Mouse (Mus musculus): Measurements from ENCODE around the gene Gm45785. TPM values are rescaled to one million over a fixed set of nuclear protein-coding genes. Genes with fewer than 3 reads are reported as not detected.

Gene Gm45785
- polyA plus RNA-seq, 1 experiment from 2014 or later: not detected

- H3K4me3 ChIP-seq (ENCODE audit: low read depth, low read length): no peak overlapping the region
- ATAC-seq (ENCODE audit: low read depth): no peak
- H3K4me2 ChIP-seq (ENCODE audit: low read depth, low read length): no peak overlapping the region
- H3K4me1 ChIP-seq (ENCODE audit: control insufficient read depth, insufficient read depth, low read length): no peaks in the 10 kb centered on the region
- H3K27ac ChIP-seq (replicated peaks; ENCODE audit: low read depth, low read length): no peak overlapping the region
- no peaks in the 10 kb centered on the region for H3K9me3 ChIP-seq (ENCODE audit: control insufficient read depth, low read length)
- H3K9ac ChIP-seq (ENCODE audit: low read depth, low read length): no peak overlapping the region
- 38% methylated on average over 8 of the region's 8 CpGs for WGBS
- no peaks in the 10 kb centered on the region for H3K27me3 ChIP-seq (replicated peaks; ENCODE audit: control insufficient read depth, insufficient read depth, low read length)
- H3K36me3 ChIP-seq (ENCODE audit: control insufficient read depth, insufficient read depth, low read length): no peaks in the 10 kb centered on the region
- DNase-seq (ENCODE audit: low spot score): peak; percentile 59
These were observed 27.8 kb downstream of the Gm45785 start for GRCm38 (mm10) chr7:140828171-140828881.

GRCm38 (mm10) chr7:140822731-140823130 is 33.4 kb downstream of the Gm45785 start:
- Histone ChIP-seq H3K27me3 (replicated peaks; ENCODE audit: control insufficient read depth, insufficient read depth, low read length) (no peaks in the 10 kb centered on the region), H3K4me2 (ENCODE audit: low read depth, low read length) (no peak overlapping the region), H3K4me1 (ENCODE audit: control insufficient read depth, insufficient read depth, low read length) (0 out of 2 replicates have a peak, but pooled peaks cover 3% of the 10 kb centered on the region), H3K9ac (ENCODE audit: low read depth, low read length) (no peak overlapping the region), H3K9me3 (ENCODE audit: control insufficient read depth, low read length) (no peaks in the 10 kb centered on the region), H3K27ac (replicated peaks; ENCODE audit: low read depth, low read length) (no peak overlapping the region), H3K36me3 (ENCODE audit: control insufficient read depth, insufficient read depth, low read length) (0 out of 2 replicates have a peak, but pooled peaks cover 2% of the 10 kb centered on the region), H3K4me3 (ENCODE audit: low read depth, low read length) (no peak overlapping the region)
- no peak for DNase-seq (ENCODE audit: low spot score)
- ATAC-seq (ENCODE audit: low read depth): no peak
- 83% methylated on average over 4 of the region's 4 CpGs for WGBS

- ATAC-seq (ENCODE audit: low read depth): peak; percentile 88
These were observed 34.3 kb downstream of the Gm45785 start, which contains the start of gene Zfp941 for GRCm38 (mm10) chr7:140821653-140822329. Gene Zfp941, minus strand, starts transcription at chr7:140822178.

GRCm38 (mm10) chr7:140821305-140821652 is 34.9 kb downstream of the Gm45785 start:
- H3K27ac ChIP-seq (replicated peaks; ENCODE audit: low read depth, low read length): no peak overlapping the region
- H3K9me3 ChIP-seq (ENCODE audit: control insufficient read depth, low read length): no peaks in the 10 kb centered on the region
- ATAC-seq (ENCODE audit: low read depth): no peak
- peak overlapping the region; percentile 51 for H3K4me3 ChIP-seq (ENCODE audit: low read depth, low read length)
- WGBS: 40% methylated on average over 5 of the region's 5 CpGs
- peak overlapping the region; percentile 63 for H3K9ac ChIP-seq (ENCODE audit: low read depth, low read length)
- peak overlapping the region; percentile 72 for H3K4me2 ChIP-seq (ENCODE audit: low read depth, low read length)
- no peak for DNase-seq (ENCODE audit: low spot score)
- H3K4me1 ChIP-seq (ENCODE audit: control insufficient read depth, insufficient read depth, low read length): 0 out of 2 replicates have a peak, but pooled peaks cover 3% of the 10 kb centered on the region
- H3K36me3 ChIP-seq (ENCODE audit: control insufficient read depth, insufficient read depth, low read length): 0 out of 2 replicates have a peak, but pooled peaks cover 2% of the 10 kb centered on the region
- H3K27me3 ChIP-seq (replicated peaks; ENCODE audit: control insufficient read depth, insufficient read depth, low read length): no peaks in the 10 kb centered on the region

More at GRCm38 (mm10) chr7:140821653-140822329, 34.3 kb downstream of the Gm45785 start, which contains the start of gene Zfp941:
- Histone ChIP-seq H3K4me2 (ENCODE audit: low read depth, low read length) (peak within 1 kb of the TSS; percentile 72), H3K9me3 (ENCODE audit: control insufficient read depth, low read length) (no peaks in the 10 kb centered on the region), H3K27ac (replicated peaks; ENCODE audit: low read depth, low read length) (no peak within 1 kb of the TSS), H3K4me1 (ENCODE audit: control insufficient read depth, insufficient read depth, low read length) (0 out of 2 replicates have a peak, but pooled peaks cover 3% of the 10 kb centered on the region), H3K36me3 (ENCODE audit: control insufficient read depth, insufficient read depth, low read length) (0 out of 2 replicates have a peak, but pooled peaks cover 2% of the 10 kb centered on the region), H3K4me3 (ENCODE audit: low read depth, low read length) (peak within 1 kb of the TSS; percentile 51), H3K27me3 (replicated peaks; ENCODE audit: control insufficient read depth, insufficient read depth, low read length) (no peaks in the 10 kb centered on the region), H3K9ac (ENCODE audit: low read depth, low read length) (peak within 1 kb of the TSS; percentile 63)
- peak; percentile 67 for DNase-seq (ENCODE audit: low spot score)
- 4% methylated on average over 21 of the region's 21 CpGs for WGBS

- DNase-seq (ENCODE audit: low spot score) (no peak), ATAC-seq (ENCODE audit: low read depth) (no peak)
- Histone ChIP-seq H3K36me3 (ENCODE audit: control insufficient read depth, insufficient read depth, low read length) (0 out of 2 replicates have a peak, but pooled peaks cover 2% of the 10 kb centered on the region), H3K4me2 (ENCODE audit: low read depth, low read length) (no peak overlapping the region), H3K4me3 (ENCODE audit: low read depth, low read length) (no peak overlapping the region), H3K27me3 (replicated peaks; ENCODE audit: control insufficient read depth, insufficient read depth, low read length) (no peaks in the 10 kb centered on the region), H3K4me1 (ENCODE audit: control insufficient read depth, insufficient read depth, low read length) (0 out of 2 replicates have a peak, but pooled peaks cover 3% of the 10 kb centered on the region), H3K27ac (replicated peaks; ENCODE audit: low read depth, low read length) (no peak overlapping the region), H3K9ac (ENCODE audit: low read depth, low read length) (no peak overlapping the region), H3K9me3 (ENCODE audit: control insufficient read depth, low read length) (no peaks in the 10 kb centered on the region)
- 77% methylated on average over 4 of the region's 4 CpGs for WGBS
These were observed 36.0 kb downstream of the Gm45785 start for GRCm38 (mm10) chr7:140820173-140820572.

GRCm38 (mm10) chr7:140812850-140813249 is 43.3 kb downstream of the Gm45785 start:
- H3K4me1 ChIP-seq (ENCODE audit: control insufficient read depth, insufficient read depth, low read length): no peaks in the 10 kb centered on the region
- H3K36me3 ChIP-seq (ENCODE audit: control insufficient read depth, insufficient read depth, low read length): peaks cover 15% of the 10 kb centered on the region; the same call in 1 of the 2 replicates
- no peak overlapping the region for H3K27ac ChIP-seq (replicated peaks; ENCODE audit: low read depth, low read length)
- ATAC-seq (ENCODE audit: low read depth) (no peak), DNase-seq (ENCODE audit: low spot score) (no peak)
- 88% methylated on average over 12 of the region's 12 CpGs for WGBS
- no peak overlapping the region for H3K4me2 ChIP-seq (ENCODE audit: low read depth, low read length)
- no peaks in the 10 kb centered on the region for H3K27me3 ChIP-seq (replicated peaks; ENCODE audit: control insufficient read depth, insufficient read depth, low read length)
- H3K4me3 ChIP-seq (ENCODE audit: low read depth, low read length): no peak overlapping the region
- H3K9me3 ChIP-seq (ENCODE audit: control insufficient read depth, low read length): no peaks in the 10 kb centered on the region
- H3K9ac ChIP-seq (ENCODE audit: low read depth, low read length): no peak overlapping the region

- no peak for DNase-seq (ENCODE audit: low spot score)
- no peak for ATAC-seq (ENCODE audit: low read depth)
- no peak overlapping the region for H3K9ac ChIP-seq (ENCODE audit: low read depth, low read length)
- H3K36me3 ChIP-seq (ENCODE audit: control insufficient read depth, insufficient read depth, low read length): peaks cover 15% of the 10 kb centered on the region; the same call in 1 of the 2 replicates
- H3K27ac ChIP-seq (replicated peaks; ENCODE audit: low read depth, low read length): no peak overlapping the region
- no peak overlapping the region for H3K4me3 ChIP-seq (ENCODE audit: low read depth, low read length)
- no peaks in the 10 kb centered on the region for H3K4me1 ChIP-seq (ENCODE audit: control insufficient read depth, insufficient read depth, low read length)
- no peaks in the 10 kb centered on the region for H3K9me3 ChIP-seq (ENCODE audit: control insufficient read depth, low read length)
- WGBS: 89% methylated on average over 13 of the region's 13 CpGs
- H3K4me2 ChIP-seq (ENCODE audit: low read depth, low read length): no peak overlapping the region
- H3K27me3 ChIP-seq (replicated peaks; ENCODE audit: control insufficient read depth, insufficient read depth, low read length): no peaks in the 10 kb centered on the region
These were observed 44.4 kb downstream of the Gm45785 start for GRCm38 (mm10) chr7:140811714-140812113.

- WGBS: 92% methylated on average over 6 of the region's 6 CpGs
- H3K27ac ChIP-seq (replicated peaks; ENCODE audit: low read depth, low read length): no peak overlapping the region
These were observed 45.6 kb downstream of the Gm45785 start for GRCm38 (mm10) chr7:140810496-140810895.

More at GRCm38 (mm10) chr7:140810496-140810895, 45.6 kb downstream of the Gm45785 start:
- Histone ChIP-seq H3K9me3 (ENCODE audit: control insufficient read depth, low read length) (no peaks in the 10 kb centered on the region), H3K27me3 (replicated peaks; ENCODE audit: control insufficient read depth, insufficient read depth, low read length) (no peaks in the 10 kb centered on the region), H3K4me3 (ENCODE audit: low read depth, low read length) (no peak overlapping the region), H3K36me3 (ENCODE audit: control insufficient read depth, insufficient read depth, low read length) (peaks cover 15% of the 10 kb centered on the region; the same call in 1 of the 2 replicates), H3K4me1 (ENCODE audit: control insufficient read depth, insufficient read depth, low read length) (no peaks in the 10 kb centered on the region), H3K9ac (ENCODE audit: low read depth, low read length) (no peak overlapping the region), H3K4me2 (ENCODE audit: low read depth, low read length) (no peak overlapping the region)
- ATAC-seq (ENCODE audit: low read depth): no peak
- DNase-seq (ENCODE audit: low spot score): no peak

Measured in embryonic facial prominence, embryonic 14.5 days (tissue).